Mouse (Mus musculus) CH12.LX (cell line): ENCODE results near the gene Ccdc146. TPM values are rescaled to one million over a fixed set of nuclear protein-coding genes. Genes with fewer than 3 reads are reported as not detected.
"Not testable (repeated sequence)": the region's sequence is repeated elsewhere in the genome, so short reads cannot be mapped to it uniquely, and the experiment has no call there.

Experiments used
- DNase-seq: peaks from one replicate; pipeline ENCODE4 v3.0.0-alpha.2; 2013; ENCODE audit errors: extremely low read depth
- H3K27ac ChIP-seq: 2 replicates; pipeline ENCODE4 v1.5.1; 2012; ENCODE audit warnings: low read depth, mild to moderate bottlenecking, control low read depth, moderate library complexity; ENCODE audit not compliant: insufficient read depth
- H3K27me3 ChIP-seq: replicated peaks from 2 replicates; pipeline ENCODE3; 2012; ENCODE audit warnings: inconsistent platforms
- H3K36me3 ChIP-seq, 2 experiments: replicated peaks in 1 of 2; 2 replicates each; pipeline versions ENCODE3 to v1.6.1; 2012; ENCODE audit warnings: inconsistent platforms in 1 of 2, low read length in 1 of 2, mild to moderate bottlenecking in 1 of 2, mixed read lengths in 1 of 2, moderate library complexity in 1 of 2; ENCODE audit not compliant: control insufficient read depth in 1 of 2, insufficient read depth in 1 of 2
- H3K4me1 ChIP-seq, 2 experiments: 2 replicates each; pipeline ENCODE4 v1.6.1; 2012; ENCODE audit warnings: inconsistent platforms in 1 of 2, moderate library complexity in 1 of 2; ENCODE audit not compliant: insufficient read depth in 2 of 2, control insufficient read depth in 1 of 2
- H3K4me2 ChIP-seq: 2 replicates; pipeline ENCODE4 v1.6.1; 2012; ENCODE audit warnings: low read depth, mild to moderate bottlenecking, control low read depth; ENCODE audit not compliant: poor library complexity, insufficient read depth, severe bottlenecking
- H3K4me3 ChIP-seq, 3 experiments: fragments of 150-350 bp in 1 of 3; sonication (generic) in 1 of 3; replicated peaks in 1 of 3; 2 replicates each; pipeline versions ENCODE3 to v1.5.1; 2011 to 2012; ENCODE audit warnings: low read depth in 2 of 3, low read length in 2 of 3, mild to moderate bottlenecking in 2 of 3, moderate library complexity in 2 of 3, control low read depth in 1 of 3, improper control_type of control experiment in 1 of 3, inconsistent platforms in 1 of 3, mixed read lengths in 1 of 3; ENCODE audit not compliant: poor library complexity in 1 of 3
- H3K79me2 ChIP-seq: replicated peaks from 2 replicates; pipeline ENCODE4 v1.6.1; 2012; ENCODE audit warnings: mild to moderate bottlenecking, moderate library complexity; ENCODE audit not compliant: control insufficient read depth, poor library complexity, insufficient read depth, severe bottlenecking; ENCODE audit errors: extremely low read depth
- H3K9ac ChIP-seq: 2 replicates; pipeline ENCODE4 v1.6.1; 2012; ENCODE audit warnings: low read depth, mild to moderate bottlenecking, control low read depth, moderate library complexity; ENCODE audit not compliant: insufficient read depth
- H3K9me3 ChIP-seq: replicated peaks from 2 replicates; pipeline ENCODE3; 2012; ENCODE audit warnings: low read length, inconsistent platforms, mixed read lengths
- BHLHE40 ChIP-seq: IDR thresholded peaks from 2 replicates; pipeline ENCODE4 v1.6.1; 2011; ENCODE audit warnings: mild to moderate bottlenecking, low read depth, low read length, improper control_type of control experiment
- CTCF ChIP-seq, 2 experiments: IDR thresholded peaks in 1 of 2; conservative IDR thresholded peaks in 1 of 2; 2 replicates each; pipeline ENCODE4 v1.5.1; 2011 to 2012; ENCODE audit warnings: low read depth in 2 of 2, low read length in 2 of 2, improper control_type of control experiment in 1 of 2, inconsistent platforms in 1 of 2, mild to moderate bottlenecking in 1 of 2, moderate library complexity in 1 of 2
- ELF1 ChIP-seq: IDR thresholded peaks from 2 replicates; pipeline ENCODE4 v1.6.1; 2014; ENCODE audit warnings: low read depth, mild to moderate bottlenecking, inconsistent platforms, low read length, improper control_type of control experiment
- MXI1 ChIP-seq: IDR thresholded peaks from 2 replicates; pipeline ENCODE4 v1.6.1; 2011; ENCODE audit warnings: mild to moderate bottlenecking, low read depth, low read length, improper control_type of control experiment
- RAD21 ChIP-seq: IDR thresholded peaks from 2 replicates; pipeline ENCODE4 v1.6.1; 2011; ENCODE audit warnings: low read depth, mild to moderate bottlenecking, low read length, improper control_type of control experiment, moderate library complexity
- SMC3 ChIP-seq: IDR thresholded peaks from 2 replicates; pipeline ENCODE4 v1.6.1; 2011; ENCODE audit warnings: low read depth, low read length, improper control_type of control experiment
- ZC3H11A ChIP-seq: IDR thresholded peaks from 2 replicates; pipeline ENCODE4 v1.6.1; 2012; ENCODE audit warnings: low read depth, mild to moderate bottlenecking, inconsistent platforms, low read length, improper control_type of control experiment
- ZKSCAN1 ChIP-seq: IDR thresholded peaks from 2 replicates; pipeline ENCODE4 v1.6.1; 2012; ENCODE audit warnings: low read depth, inconsistent platforms, low read length, improper control_type of control experiment, borderline replicate concordance
- ZNF384 ChIP-seq: IDR thresholded peaks from 2 replicates; pipeline ENCODE4 v1.6.1; 2012; ENCODE audit warnings: low read depth, low read length, improper control_type of control experiment, inconsistent platforms
- dilution Hi-C: fragments of 300-500 bp; cut with MboI; formaldehyde crosslinking; loops from 2 replicates; pipeline ENCODE4 v1.14.3; 2020; ENCODE audit warnings: low sequenced_read_pairs; ENCODE audit not compliant: extremely low pct_unique_long_range_greater_than_20kb, extremely low pct_ligation_motif_present
- in situ Hi-C: fragments of 300-500 bp; cut with MboI; formaldehyde crosslinking; loops from 3 replicates; pipeline ENCODE4 v1.14.3; 2019; ENCODE audit warnings: low sequenced_read_pairs, low pct_ligation_motif_present, low pct_unique_long_range_greater_than_20kb, mixed read lengths
- polyA plus RNA-seq: library from polyadenylated mRNA; unstranded; fragments of >175 nt; gene quantifications from 2 replicates; pipeline ENCODE4 v1.2.1, GENCODE M21; 2012; ENCODE audit warnings: low read depth; ENCODE audit not compliant: insufficient read length
- total RNA-seq, 2 experiments: library from RNA; depleted of rRNA; stranded (reverse); fragments of 300-350 nt in 1 of 2; fragments of >200 nt in 1 of 2; gene quantifications; 2 replicates each; pipeline ENCODE4 v1.2.3; 2012 to 2014

Ccdc146 gene
- total and polyA plus RNA-seq, 3 experiments = 0.17 to 0.21 TPM; not detected in 1

DNA sequence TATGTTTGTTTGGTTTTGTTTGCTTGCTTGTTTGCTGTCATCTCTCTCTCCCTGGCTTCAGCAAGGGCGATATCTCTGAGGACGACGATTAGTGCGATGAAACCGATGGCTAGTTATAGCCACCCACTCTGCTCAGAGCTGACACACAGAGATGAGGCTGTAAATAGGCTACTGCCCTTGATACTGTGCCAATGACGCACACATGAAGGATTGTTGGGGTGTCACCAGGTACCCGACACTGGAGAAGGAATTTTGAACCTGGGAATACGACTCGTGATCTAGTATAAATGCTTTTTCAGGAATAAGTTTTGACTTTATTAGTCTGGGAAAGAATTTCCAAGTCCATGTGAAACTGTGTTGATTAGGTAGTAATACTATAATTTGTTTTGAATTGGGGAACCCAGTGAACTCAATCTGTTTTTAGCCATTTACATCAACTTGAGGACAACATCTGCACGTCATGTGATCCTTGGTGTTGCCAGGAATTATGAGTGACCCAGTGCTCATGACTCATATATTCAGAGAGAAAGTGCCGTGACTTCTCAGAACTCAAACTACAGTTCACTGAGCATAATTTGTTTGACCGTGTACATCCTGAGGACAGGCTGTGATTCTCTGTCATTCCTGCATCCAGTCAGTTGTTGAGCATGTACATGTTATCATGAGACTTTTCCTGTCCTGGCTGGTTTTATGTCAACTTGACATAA lies 141.0 kb downstream of the Ccdc146 start:
- Histone ChIP-seq H3K27ac (no peak overlapping the region), H3K9ac (no peak overlapping the region), H3K27me3 (no peaks in the 10 kb centered on the region), H3K9me3 (no peaks in the 10 kb centered on the region), H3K4me2 (no peak overlapping the region), H3K36me3 (peaks cover 0 to 5% of the 10 kb centered on the region in 2 experiments), H3K79me2 (no peaks in the 10 kb centered on the region), H3K4me3 (no peak overlapping the region), H3K4me1 (no peaks in the 10 kb centered on the region)
- in situ Hi-C loops = loop anchor here (10.0 kb wide), 2 partner anchors 311 to 361 kb away; partner anchors contain the start of genes Armc10 and Fbxl13
- 0 out of 2 replicates have a peak, but pooled peaks have one; percentile 23 for TF ChIP-seq BHLHE40
- no peak for TF ChIP-seq MXI1
- no peak for DNase-seq
- dilution Hi-C loops = no loop called here

DNA sequence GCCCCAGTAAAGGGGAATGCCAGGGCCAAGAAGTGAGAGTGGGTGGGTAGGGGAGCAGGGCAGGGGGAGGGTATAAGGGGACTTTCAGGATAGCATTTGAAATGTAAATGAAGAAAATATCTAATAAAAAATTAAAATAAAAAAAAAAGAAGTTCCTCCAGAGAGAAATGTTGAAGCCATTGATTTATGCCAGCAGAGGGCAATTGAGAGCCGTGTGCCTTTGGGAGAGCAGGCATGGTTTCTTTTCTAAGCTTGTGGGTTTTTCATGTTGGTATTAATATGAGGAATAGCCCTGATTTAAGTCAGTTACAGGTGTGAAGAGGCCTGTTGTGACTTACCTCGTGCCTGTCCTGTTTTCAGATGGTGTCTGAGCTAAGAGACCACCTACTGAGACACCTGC lies 146.8 kb downstream of the Ccdc146 start:
- dilution Hi-C loops = not testable (repeated sequence)

DNA sequence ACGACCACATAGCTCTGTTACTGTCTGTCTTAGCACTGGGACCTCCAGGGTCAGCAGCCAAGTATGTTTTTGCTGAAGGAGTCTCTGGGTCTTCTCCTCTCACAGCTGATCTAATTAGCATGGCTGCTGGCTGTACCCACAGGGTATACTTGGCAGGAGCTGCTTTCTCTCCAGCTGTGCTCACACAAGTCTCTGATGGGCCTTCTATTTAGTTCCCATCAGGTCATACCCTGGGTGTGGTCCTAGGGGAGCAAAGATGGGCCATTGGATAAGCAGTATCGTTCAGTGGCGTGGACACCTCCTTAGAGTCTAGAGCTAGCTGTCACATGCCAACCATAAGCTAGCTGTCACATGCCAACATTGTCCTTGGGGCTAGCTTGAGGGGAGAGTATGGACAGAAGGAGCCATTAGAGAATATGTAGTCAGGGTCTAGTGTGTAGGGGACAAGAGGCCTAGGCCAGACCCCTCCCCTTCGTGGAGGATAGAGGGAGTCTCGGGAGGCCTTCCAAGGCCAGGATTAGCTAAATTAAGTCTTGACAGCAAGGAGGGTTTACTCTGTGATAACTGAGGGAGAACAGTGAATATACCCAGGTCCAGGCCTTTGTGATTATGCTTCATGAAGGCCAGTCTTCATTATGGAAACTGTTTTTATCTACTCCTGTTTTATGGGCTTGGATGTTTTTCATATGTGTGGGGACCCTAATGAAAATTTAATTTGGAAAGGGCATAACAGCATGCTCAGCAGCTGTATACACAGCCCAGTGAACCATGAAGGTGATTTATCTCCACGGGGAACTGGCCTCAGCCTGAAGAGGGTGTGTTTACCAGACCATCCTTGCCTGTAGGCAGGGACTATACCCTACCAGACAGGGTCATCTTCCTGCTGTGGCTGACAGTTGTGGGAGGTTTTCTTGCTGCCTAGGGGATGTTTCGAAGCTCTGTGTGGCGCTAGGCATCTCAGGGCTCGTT lies 152.8 kb downstream of the Ccdc146 start:
- TF ChIP-seq ELF1 (no peak), ZKSCAN1 (no peak), BHLHE40 (no peak)
- peak; percentile 33 for DNase-seq
- dilution Hi-C loops = no loop called here
- no peak overlapping the region for H3K4me3 ChIP-seq
- peak overlapping the region; percentile 48 for H3K27ac ChIP-seq
- H3K4me2 ChIP-seq = no peak overlapping the region
- H3K36me3 ChIP-seq = peaks cover 0 to 2% of the 10 kb centered on the region in 2 experiments
- no peaks in the 10 kb centered on the region for H3K9me3 ChIP-seq
- in situ Hi-C loops = no loop called here
- peaks cover 21 to 33% of the 10 kb centered on the region in 2 experiments for H3K4me1 ChIP-seq
- no peaks in the 10 kb centered on the region for H3K79me2 ChIP-seq
- H3K9ac ChIP-seq = peak overlapping the region; percentile 57; the same call in 1 of the 2 replicates
- no peaks in the 10 kb centered on the region for H3K27me3 ChIP-seq

More for the DNA sequence above, 146.8 kb downstream of the Ccdc146 start:
- DNase-seq, H3K36me3 ChIP-seq, H3K4me2 ChIP-seq, H3K9ac ChIP-seq, H3K79me2 ChIP-seq, H3K27ac ChIP-seq, H3K4me1 ChIP-seq, H3K4me3 ChIP-seq, H3K9me3 ChIP-seq, H3K27me3 ChIP-seq: not testable (repeated sequence)
- TF ChIP-seq RAD21 (peak; percentile 62), ZNF384 (peak; percentile 41; the same call in 1 of the 2 replicates), CTCF (conservative IDR thresholded peaks at IDR 0.05 in 1 of 2, IDR thresholded peaks at IDR 0.05 in 1 of 2; ENCODE audit: low read depth in 2 of 2, low read length in 2 of 2) (peak in 1 of 2 experiments; percentile 62; a peak in 2 of 4 replicates), SMC3 (peak; percentile 63), ZC3H11A (peak; percentile 22; the same call in 1 of the 2 replicates)
- in situ Hi-C loops = loop anchor here (5.0 kb wide), 1 partner anchor 145 kb away; the partner anchor contains the start of genes Ccdc146 and Fam185a
